Mouse (Mus musculus): ENCODE measurements at regions not wholly inside any gene's neighbourhood (a gene's known extent, or its start where the extent isn't known, plus 50 kb on each side); places are given as distances from the start of the nearest gene placed in this dataset.

DNA sequence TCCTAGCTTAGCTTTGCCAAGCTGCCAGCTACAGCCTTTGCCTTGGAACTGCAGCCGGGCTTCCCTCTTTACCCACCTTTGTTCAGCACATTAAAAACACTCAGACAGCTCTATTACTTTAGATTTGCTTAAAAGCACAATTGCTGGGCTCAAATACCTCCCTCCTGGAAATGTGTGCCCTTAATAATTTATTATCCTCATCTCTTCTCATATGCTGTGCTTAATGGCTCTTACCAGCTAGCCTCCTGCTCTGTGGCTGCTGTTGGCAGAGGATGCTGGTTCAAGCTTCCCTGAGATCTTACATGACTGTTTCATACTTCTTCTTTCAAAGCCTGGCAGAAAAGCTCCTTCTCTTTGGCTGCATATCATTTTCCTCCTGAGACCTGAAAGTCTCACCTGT lies 378.1 kb upstream of the Cdh19 start:
- intact Hi-C loops (cut with DNase I): no loop called here
- DNase-seq (ENCODE audit: low spot score in 2 of 2): no peak

DNA sequence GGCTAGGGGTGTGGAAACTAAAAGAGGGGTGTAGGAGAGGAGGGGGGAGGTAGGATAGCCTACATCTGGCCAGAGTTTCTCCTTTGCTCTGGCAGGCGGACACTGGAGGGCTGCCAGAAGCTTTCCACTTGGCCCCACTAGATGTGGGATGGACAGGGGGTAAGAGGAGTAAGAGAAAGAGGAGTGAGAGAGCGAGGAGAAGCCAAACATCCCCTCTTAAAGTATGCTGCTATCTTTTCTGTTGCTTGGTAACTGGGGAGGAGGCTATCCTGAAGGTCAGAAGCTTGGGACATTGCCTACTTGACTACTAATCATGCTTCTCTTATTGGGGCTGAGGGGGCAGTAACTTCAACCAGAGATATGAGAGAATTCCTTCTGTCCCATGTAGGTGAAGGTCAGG lies 360.5 kb upstream of the Cdh19 start:
- DNase-seq (ENCODE audit: low spot score in 2 of 2): no peak
- intact Hi-C loops (cut with DNase I): no loop called here

DNA sequence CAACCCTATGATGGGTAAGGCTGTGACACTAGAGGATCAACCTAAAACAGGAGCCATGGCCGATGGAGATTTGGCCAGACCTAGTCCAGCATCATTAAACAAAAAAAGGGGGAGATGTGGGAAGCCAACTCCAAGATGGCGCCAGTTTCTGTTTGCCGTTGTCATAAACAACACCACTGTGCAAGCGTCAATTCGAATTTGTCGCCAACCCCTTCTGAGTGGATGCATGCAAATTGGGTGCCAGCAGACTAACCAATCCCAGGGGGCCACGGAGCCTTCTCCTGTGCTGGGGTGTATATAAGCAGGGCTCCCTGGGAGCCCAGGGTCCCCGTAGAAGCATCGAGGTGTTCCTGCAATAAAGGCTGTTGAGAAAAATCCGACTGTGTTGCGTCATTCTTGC lies 324.9 kb upstream of the Cdh19 start:
- DNase-seq (ENCODE audit: low spot score in 2 of 2): no peak
- intact Hi-C loops (cut with DNase I): no loop called here

DNA sequence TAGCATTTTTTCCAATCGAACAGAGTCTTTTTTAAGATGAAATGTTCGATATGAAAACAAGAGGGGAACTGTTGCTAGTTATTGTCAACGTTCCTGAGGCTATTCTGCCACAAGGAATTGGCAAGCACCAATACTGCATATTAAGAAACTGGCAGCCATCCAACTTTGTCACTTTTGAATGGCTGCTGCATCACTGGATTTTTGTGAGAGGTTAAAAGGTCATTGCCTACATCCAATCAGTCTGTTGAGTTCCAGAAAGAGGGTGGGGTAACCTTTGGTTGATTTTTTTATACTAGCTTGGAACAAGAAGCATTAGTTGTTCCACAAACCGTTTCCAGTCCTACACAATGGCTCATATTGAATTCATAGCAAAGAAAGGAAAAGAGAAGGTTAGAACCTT lies 309.0 kb upstream of the Cdh19 start:
- intact Hi-C loops (cut with DNase I): no loop called here
- no peak for DNase-seq (ENCODE audit: low spot score in 2 of 2)

DNA sequence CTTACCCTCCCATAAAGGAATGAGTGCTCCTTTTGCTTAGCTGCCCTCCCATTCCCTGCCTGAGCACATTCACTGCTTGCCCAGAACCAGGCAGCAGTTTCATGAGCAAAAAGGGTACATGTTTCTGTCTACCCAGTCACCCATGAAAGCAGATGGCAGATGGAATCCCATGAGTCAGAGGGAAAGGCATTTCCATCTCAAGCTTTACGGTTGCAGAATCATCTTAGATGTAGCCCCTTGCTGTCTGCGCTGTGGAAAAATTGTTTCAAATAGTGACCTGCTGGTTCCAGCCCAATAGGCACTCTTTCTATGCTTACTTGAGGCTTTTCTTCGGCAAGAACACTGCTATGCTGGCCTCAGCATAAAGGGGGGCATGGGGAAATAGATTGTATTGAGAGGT lies 308.5 kb upstream of the Cdh19 start:
- DNase-seq (ENCODE audit: low spot score in 2 of 2): no peak
- intact Hi-C loops (cut with DNase I): no loop called here

DNA sequence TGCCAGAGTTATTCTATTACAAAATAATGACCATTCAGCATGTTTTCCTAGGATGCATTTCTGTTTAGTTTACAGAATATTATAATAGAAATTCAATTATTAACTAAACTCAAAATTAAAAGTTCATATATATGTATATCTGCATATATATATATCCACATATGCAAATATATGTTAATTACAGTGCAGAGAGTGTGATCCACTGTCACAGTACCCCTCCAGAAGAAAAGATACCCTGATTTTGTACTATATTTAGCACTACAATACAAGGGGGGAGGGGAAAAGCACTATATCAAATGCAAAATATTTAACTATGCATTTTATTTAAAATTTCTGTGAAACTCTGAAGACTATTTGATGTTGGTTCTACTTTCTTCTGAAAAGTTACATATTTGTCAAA lies 265.4 kb upstream of the Cdh19 start:
- no peak for DNase-seq (ENCODE audit: low spot score in 2 of 2)
- intact Hi-C loops (cut with DNase I): no loop called here

DNA sequence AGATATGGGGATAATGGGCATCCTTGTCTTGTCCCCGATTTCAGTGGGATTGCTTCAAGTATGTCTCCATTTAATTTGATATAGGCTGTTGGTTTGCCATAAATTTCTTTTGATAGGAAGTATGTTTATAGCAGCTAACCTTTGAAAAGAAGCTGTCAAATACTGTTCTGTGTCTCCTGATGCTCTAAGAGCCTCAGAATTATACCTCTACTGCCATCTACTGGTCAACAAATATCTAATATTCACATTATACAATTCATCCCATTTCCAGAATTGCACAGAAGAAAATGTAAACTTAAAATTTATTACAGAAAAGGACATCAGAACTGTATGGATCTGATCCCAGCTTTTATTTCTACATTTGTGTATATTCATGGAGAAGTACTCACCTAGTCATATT lies 265.0 kb upstream of the Cdh19 start:
- intact Hi-C loops (cut with DNase I): no loop called here
- peak in 1 of 2 experiments; percentile 14 for DNase-seq (ENCODE audit: low spot score in 2 of 2)

Measured in left cerebral cortex, postnatal 25 days (tissue).